Mouse (Mus musculus) left cerebral cortex, adult 8-10 months (tissue): ENCODE results near the gene Fbxo4. TPM values are rescaled to one million over a fixed set of nuclear protein-coding genes. Genes with fewer than 3 reads are reported as not detected.

Experiments used
- DNase-seq, 2 experiments: peaks; one replicate each; pipeline ENCODE4 v3.0.0; 2022; ENCODE audit warnings: low spot score in 2 of 2
- total RNA-seq, 4 experiments: library from RNA; stranded (reverse); gene quantifications; 2 replicates each; pipeline ENCODE4 v1.2.4; 2022

The Fbxo4 gene
- total RNA-seq, 4 experiments from 2014 or later = 7.3 to 10.2 (median 7.7) TPM

GRCm38 (mm10) chr15:3979871-3980270 is 498 bp upstream of the Fbxo4 start:
- no peak for DNase-seq

DNA sequence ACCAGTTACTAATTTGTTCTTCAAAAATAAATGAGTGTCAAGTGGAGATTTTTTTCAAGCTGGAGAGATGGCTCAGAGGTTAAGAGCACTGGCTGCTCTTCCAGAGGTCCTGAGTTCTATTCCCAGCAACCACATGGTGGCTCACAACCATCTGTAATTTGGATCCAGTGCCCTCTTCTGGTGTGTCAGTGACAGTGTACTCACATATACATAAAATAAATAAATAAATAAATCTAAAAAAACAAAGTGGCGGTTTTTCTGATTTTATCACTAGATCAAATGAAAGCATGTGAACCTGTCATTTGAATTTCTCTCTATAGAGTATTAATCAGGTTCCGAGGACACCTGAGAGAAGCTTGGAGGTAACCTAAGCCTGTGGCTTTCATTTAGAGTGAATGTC is 1.1 kb downstream of the Fbxo4 start:
- DNase-seq = no peak

- DNase-seq = no peak
These were observed 6.1 kb downstream of the Fbxo4 start for GRCm38 (mm10) chr15:3973300-3973699.

DNA sequence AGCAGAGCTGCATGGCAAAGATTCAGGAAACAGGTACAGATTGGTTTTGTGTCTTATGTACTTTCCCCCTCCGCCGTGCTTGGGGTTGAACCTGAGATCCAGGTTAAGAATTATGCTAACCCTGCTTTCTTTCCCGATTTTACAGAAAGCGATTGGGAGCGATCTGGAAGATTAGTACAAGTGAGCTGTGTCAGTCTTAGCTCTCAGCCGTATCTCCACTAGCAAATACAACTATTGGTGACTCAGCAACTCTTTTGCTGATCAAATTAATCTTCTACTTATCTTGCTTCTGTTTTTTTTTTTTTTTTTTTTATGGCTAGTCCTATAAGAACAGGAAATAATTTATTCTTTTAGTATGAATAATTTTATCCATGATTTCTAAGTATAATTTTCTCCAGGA is 9.2 kb downstream of the Fbxo4 start:
- no peak for DNase-seq

DNA sequence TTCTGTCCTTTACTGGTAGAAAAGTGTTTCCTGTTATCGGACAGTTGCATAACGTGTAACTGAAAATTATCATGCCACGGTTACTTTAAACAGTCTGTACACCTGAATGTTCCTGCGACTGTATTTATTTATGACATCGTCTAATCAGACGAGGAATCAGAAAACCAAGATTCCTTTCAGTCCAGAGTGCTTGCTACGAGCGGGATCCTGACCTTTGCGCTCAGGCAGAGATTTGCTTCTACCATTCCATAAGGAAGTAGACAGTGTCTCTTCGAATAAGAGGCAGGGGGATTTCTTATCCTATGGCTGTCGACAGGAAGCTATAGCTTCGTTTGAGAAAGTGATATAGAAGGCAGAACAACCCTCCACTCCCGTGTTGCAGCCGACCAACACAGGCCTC is 9.6 kb downstream of the Fbxo4 start:
- DNase-seq = no peak

GRCm38 (mm10) chr15:3962251-3962650 is 17.1 kb downstream of the Fbxo4 start:
- no peak for DNase-seq

GRCm38 (mm10) chr15:3960094-3960493 is 19.3 kb downstream of the Fbxo4 start:
- no peak for DNase-seq

- no peak for DNase-seq
These were observed 21.4 kb downstream of the Fbxo4 start for GRCm38 (mm10) chr15:3957982-3958381.

DNA sequence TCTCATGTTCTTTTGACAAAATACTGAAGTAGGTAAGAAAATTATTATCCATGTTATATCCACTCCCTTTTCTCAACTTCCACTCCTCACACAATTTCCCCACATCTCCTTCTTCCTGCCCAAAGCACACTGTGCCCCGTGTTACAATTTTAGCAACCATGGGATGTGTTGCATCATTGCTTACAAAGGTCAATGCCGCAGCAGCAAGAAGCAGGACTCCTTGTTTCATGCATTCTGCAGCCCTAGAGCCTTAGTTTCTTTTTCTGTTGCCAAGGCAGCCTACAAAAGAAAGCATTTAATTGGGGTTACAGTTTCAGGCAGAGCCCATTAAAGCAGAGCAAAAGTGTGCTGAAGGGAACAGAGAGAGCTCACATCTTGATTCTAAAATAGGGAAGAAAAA is 24.4 kb downstream of the Fbxo4 start:
- DNase-seq = peak in 1 of 2 experiments; percentile 24

DNA sequence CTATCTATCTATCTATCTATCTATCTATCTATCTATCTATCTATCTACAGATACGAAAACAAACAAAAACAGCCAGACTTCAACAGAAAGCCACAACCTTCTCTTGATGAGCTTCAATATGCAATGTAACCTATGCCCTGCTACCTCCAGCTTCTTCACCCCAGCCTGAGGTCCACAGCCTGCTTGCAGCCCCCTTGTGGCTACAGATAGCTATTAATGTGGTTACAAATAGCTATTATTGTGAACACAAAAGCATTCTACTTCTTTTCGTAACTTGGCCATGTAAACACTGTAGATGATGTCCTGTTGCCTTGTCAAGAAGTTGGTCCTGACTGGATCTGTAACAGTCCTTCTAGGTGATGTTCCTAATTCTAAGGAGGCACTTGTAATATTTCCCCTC is 41.2 kb downstream of the Fbxo4 start:
- no peak for DNase-seq

GRCm38 (mm10) chr15:3936056-3936455 is 43.3 kb downstream of the Fbxo4 start:
- no peak for DNase-seq

- DNase-seq = no peak
These were observed 45.9 kb downstream of the Fbxo4 start for GRCm38 (mm10) chr15:3933466-3933865.

- DNase-seq = no peak
These were observed 47.4 kb downstream of the Fbxo4 start for GRCm38 (mm10) chr15:3931931-3932330.

Other genes with a start within 250 kb of the Fbxo4 start
- 10 to 100 TPM; 46.7 to 55.6 (median 48.4) TPM for gene AW549877, start 16.2 kb upstream of the Fbxo4 start, total RNA-seq
- gene Oxct1, start 46.8 kb upstream of the Fbxo4 start, total RNA-seq = 100 to 1,000 TPM; 282 to 322 (median 293) TPM